Mouse (Mus musculus): ENCODE measurements around the gene Zfp764.
"Not testable (repeated sequence)": the region's sequence is repeated elsewhere in the genome, so short reads cannot be mapped to it uniquely, and the experiment has no call there.

Gene Zfp764

GRCm38 (mm10) chr7:127391538-127391937 is 15.1 kb downstream of the Zfp764 start:
- DNase-seq (ENCODE audit: low read depth, low spot score) = no peak

DNA sequence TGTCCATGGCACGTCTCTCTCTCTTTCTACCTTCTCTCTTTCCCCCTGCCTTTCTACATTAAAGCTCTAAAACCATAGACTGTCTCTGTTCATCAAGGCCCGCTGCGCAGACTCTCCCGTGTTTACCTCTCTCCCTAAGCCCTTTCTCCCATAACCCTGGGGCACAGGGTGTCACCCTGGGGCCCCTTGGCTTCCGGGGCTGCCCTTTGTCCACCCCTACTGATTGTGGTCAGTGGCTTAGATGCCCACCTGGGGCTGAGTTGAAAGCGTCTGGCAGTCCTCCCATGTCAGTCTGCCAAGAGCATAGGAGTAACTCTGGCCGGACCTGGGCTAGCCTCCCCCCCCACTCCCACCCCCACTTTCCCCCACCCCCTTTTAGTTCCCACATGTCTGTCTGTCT is 16.3 kb downstream of the Zfp764 start:
- DNase-seq (ENCODE audit: low read depth, low spot score) = no peak

DNA sequence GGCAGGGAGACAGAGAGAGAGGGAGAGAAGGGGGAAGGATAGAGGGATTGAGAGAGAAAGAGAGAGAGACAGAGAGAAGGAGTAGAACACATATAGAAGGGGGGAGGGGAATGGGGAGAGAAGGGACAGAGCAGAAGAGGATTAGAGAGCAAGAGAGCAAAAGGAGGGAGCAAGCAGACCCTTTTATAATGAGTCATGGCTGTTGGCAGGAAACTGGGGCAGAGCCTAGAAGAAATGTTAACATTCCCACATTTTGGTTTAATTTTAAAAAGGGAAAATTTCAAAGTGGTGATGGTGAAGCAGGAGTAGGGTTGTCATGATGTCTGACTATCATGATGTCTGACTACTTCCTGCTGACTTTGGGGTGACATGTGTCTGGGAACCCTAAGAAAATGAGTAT is 18.4 kb downstream of the Zfp764 start:
- not testable (repeated sequence) for DNase-seq (ENCODE audit: low read depth, low spot score)

GRCm38 (mm10) chr7:127386641-127387392 is 19.8 kb downstream of the Zfp764 start, which contains the start of gene 9130019O22Rik:
Gene 9130019O22Rik, minus strand, starts transcription at chr7:127387166.
- DNase-seq (ENCODE audit: low read depth, low spot score) = peak; percentile 86

DNA sequence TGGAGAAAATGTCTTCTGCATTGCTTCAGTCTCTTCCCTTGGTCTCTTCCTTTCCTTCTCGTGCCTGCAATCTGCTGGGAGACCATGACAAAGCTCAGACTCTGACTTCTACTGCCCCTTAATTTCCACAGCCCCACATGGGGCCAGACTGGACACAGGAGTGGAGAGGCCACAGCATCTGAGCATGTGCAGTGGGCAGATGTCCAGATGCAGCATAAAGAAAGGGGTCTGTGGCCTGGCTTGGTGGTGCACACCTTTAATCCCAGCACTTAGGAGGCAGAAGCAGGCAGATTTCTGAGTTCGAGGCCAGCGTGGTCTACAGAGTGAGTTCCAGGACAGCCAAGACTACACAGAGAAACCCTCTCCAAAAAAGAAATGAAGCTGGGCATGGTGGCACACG is 21.1 kb downstream of the Zfp764 start:
- not testable (repeated sequence) for DNase-seq (ENCODE audit: low read depth, low spot score)

DNA sequence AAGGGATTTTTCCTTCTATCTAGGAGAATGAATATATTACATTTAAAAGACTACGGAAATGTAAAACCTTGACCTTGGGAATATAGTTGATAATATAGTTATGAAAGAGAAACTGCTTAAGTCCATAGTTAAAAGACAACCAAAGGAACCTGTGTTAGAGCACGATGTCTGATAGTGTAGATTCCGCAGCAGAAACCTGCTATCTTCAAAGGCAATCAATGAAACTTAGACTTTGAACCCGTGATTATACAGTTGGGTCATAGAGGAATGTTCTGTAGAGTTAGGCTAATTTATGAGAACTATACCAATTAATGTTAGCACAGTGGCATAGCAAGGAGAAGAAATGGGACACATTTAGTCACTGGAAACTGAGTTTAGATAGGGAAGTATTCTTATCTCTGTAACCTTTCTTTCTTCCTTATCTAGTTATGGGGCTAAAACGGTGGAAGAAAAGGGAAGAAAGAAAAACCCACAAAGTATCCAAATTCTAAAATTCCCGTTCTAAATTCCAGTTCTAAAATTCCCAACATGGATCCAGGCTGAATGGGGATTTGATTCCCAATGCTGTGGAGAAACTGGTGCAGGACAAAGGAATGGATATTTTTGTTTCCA is 28.2 kb downstream of the Zfp764 start:
- DNase-seq (ENCODE audit: low read depth, low spot score) = no peak

DNA sequence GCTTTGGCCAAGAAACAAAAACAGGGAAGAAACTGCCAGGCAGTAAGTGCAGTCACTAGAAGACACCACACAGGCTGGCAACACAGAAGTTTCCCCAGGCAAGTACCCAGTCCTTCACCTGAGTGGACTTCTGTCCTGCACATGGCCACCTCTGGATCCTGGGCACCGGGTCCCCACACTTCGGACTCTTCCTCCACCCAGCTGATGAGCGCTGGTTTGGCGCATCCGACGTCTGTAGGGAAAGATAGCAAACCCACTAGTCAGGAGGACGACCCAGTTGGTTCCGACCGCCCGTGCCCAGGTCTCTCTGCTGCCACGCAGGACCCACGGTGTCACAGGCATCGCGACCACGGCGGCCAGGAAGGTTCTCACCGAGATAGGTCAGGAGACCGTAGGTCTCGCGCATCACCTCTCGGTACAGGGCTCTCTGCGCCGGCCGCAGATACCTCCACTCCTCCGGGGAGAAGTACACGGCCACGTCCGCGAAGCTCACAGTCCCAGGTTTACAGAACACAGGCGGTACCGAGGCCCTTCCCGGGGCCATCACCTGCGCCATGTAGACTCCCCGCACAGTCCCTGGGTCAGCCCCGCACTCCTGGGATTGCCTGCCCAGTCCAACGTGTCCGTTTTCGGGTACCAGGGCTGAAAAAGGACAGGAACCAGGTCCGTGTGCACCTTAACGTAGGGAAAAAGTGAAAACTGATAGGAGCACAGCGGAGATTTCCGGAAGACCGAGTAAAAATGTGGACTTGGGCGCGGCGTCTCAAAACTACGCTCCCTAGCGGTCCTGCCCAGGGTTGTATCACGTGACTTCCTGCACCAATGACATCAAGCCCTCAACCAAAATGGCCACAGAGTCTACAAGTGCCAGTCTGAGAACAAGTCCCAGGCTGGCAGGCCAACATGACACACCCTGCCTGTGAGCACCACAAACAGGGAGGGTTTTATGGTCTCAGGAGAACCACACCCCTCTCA is 31.1 kb downstream of the Zfp764 start, which contains the start of gene Zfp747:
Gene Zfp747, minus strand, starts transcription at position 780 of the 975 bp plus-strand sequence.
- DNase-seq (ENCODE audit: low read depth, low spot score) = peak; percentile 80

DNA sequence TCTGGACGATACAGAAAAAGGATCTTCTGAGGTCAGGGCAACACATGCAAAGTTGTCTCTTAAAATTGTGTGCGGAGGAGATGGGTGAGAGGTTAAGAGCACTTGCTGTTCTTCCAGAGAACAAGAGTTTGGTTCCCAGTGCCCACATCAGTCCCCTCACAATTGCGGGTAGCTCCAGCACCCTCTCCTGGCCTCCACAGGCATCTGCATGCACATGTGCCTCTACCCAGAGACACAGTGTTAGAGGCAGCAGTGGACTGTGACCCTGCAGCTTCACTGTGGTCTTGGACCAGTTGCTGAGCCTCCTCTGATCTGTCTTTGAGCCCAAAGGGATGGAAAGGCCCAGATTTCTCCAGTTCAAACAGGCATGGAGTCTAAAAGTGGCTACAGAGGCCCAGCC is 34.8 kb downstream of the Zfp764 start:
- DNase-seq (ENCODE audit: low read depth, low spot score) = not testable (repeated sequence)

DNA sequence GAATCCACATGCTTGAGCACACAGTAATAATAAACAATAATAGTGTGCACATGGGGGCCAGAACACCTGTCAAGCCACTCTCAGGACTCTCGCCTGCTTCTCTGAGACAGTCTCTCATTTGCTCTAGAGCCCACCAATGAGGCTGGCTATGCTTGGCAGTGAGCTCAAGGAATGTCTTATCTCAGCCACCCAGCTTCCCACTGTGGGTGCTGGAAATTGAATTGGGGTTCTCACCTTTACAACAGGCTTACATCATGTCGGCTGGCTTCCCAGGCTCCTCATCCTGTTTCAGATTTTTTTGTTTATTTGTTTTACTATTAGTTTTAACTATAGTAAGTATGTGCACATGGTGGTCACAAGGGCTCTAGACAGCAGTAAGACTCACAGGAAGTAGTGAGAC is 35.4 kb downstream of the Zfp764 start:
- DNase-seq (ENCODE audit: low read depth, low spot score) = no peak

GRCm38 (mm10) chr7:127366249-127366648 is 40.4 kb downstream of the Zfp764 start:
- no peak for DNase-seq (ENCODE audit: low read depth, low spot score)

- no peak for DNase-seq (ENCODE audit: low read depth, low spot score)
Observed at GRCm38 (mm10) chr7:127364166-127364565, 42.5 kb downstream of the Zfp764 start.

- no peak for DNase-seq (ENCODE audit: low read depth, low spot score)
Observed at GRCm38 (mm10) chr7:127363475-127363921, 43.1 kb downstream of the Zfp764 start.

GRCm38 (mm10) chr7:127362418-127362817 is 44.2 kb downstream of the Zfp764 start:
- DNase-seq (ENCODE audit: low read depth, low spot score) = not testable (repeated sequence)

DNA sequence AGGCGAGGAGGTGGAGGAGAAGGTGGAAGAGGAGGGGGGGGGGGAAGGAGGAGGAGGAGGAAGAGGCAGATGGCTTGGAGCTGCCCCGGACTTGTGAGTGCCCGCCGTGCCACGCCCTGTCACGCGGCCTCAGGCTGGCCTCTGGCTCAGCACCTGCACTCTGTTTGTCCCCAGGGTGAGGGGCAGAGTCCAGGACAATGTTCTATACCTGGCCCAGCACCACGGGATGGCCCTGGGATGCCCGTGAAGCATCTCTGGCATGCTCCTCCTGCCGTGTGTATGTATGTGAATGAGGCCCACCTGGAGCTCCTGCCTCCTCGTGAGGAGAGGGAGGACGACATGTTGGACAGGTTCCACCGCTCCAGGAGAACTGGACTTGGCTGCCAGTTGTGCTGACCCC is 45.2 kb downstream of the Zfp764 start:
- no peak for DNase-seq (ENCODE audit: low read depth, low spot score)

- DNase-seq (ENCODE audit: low read depth, low spot score) = no peak
Observed at GRCm38 (mm10) chr7:127360265-127360664, 46.4 kb downstream of the Zfp764 start.

GRCm38 (mm10) chr7:127358472-127358871 is 48.1 kb downstream of the Zfp764 start:
- no peak for DNase-seq (ENCODE audit: low read depth, low spot score)

DNA sequence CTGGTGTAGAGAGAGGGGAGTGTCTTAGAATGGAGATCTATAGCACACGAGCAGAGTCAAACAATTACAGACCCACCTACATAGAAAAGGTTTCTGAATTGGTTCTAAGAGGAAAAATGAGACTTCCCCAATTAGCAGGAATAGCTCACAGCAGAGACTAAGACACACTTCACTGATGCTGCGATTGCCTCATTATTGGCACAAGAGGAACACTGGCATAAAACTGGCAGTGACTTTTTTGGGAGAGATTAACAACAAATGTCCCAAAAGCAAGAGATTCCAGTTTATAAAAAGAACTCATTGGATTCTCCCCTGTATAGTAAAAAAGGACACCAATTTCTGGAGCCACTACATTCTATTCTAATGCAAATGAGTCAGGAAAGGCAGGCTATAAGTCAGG is 48.8 kb downstream of the Zfp764 start:
- DNase-seq (ENCODE audit: low read depth, low spot score) = no peak

- DNase-seq (ENCODE audit: low read depth, low spot score) = no peak
Observed at GRCm38 (mm10) chr7:127355796-127356195, 50.8 kb downstream of the Zfp764 start.

Measured in retina, postnatal 7 days (tissue).